Comparison of ENCODE assay signal across 30 mouse cellular contexts in the genomic region with DNA sequence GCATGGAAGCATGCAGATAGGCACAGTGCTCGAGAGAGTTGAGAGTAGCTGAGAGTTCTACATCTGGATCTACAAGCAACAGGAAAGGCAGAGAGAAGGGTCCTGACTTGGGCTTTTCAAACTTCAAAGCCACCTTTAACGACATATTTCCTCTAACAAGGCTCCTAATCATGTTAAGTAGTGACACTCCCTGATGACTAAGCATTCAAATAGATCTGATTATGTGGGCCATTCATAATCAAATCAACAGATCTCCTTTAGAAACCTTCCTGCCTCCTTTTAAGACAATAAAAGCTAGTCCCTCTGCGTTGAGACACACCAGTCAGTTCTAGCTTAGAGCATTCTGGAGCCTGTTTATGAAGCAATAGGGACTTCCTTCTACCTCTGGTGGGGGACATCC. TPM values are rescaled to one million over a fixed set of nuclear protein-coding genes. Genes with fewer than 3 reads are reported as not detected.
DNase-seq lines count a peak whose midpoint lies in the region; ATAC-seq and TF ChIP-seq lines count a peak whose summit lies in the region.
"Had no signal": no experiment of that assay in that cellular context is flagged by ENCODE, and none has a peak within 500 bp of the region (broad histone marks: within the 10 kb centered on the region; RNA-seq: fewer than 3 reads in every experiment).

No protein-coding gene starts in this region.

- H3K4me3 ChIP-seq in MEL (ENCODE audit: control insufficient read depth in 1 of 2, insufficient read depth in 1 of 2, low read depth in 2 of 2, low read length in 2 of 2): no peak overlapping the region
- no peak overlapping the region for H3K4me3 ChIP-seq in midbrain, embryonic 14.5 days (replicated peaks; ENCODE audit: low read depth, low read length)
- no peak overlapping the region for H3K4me3 ChIP-seq in intestine, embryonic 15.5 days (replicated peaks)
- no peak overlapping the region for H3K4me3 ChIP-seq in forebrain, embryonic 11.5 days (ENCODE audit: low read depth, low read length)
- H3K4me3 ChIP-seq: embryonic facial prominence, embryonic 12.5 days; forebrain, embryonic 10.5 days; gastrocnemius, adult 2 months; hindbrain, embryonic 10.5 days; limb, embryonic 12.5 days; liver, embryonic 15.5 days; midbrain, embryonic 10.5 days; neural tube, embryonic 12.5 days had no signal

- peak; percentile 3 for ATAC-seq in CD4-positive, CD25-positive, alpha-beta regulatory T cell, adult 4 months
- ATAC-seq in activated CD4-positive, CD25-positive, alpha-beta regulatory T cell, adult 4 months: peak; percentile 9
- no peak for ATAC-seq in midbrain, embryonic 14.5 days (ENCODE audit: low FRiP score, low TSS enrichment)
- no peak for ATAC-seq in intestine, embryonic 15.5 days
- no peak for ATAC-seq in forebrain, embryonic 11.5 days (replicated peaks; ENCODE audit: low FRiP score)
- ATAC-seq: forebrain, embryonic 16.5 days; hindbrain, embryonic 16.5 days; intestine, embryonic 16.5 days; midbrain, embryonic 16.5 days had no signal

- H3K4me1 ChIP-seq in MEL (ENCODE audit: control insufficient read depth in 1 of 2, insufficient read depth in 2 of 2, low read length in 2 of 2): peaks cover 6 to 7% of the 10 kb centered on the region in 2 experiments; a peak in 3 of 4 replicates
- H3K4me1 ChIP-seq in midbrain, embryonic 14.5 days (ENCODE audit: control insufficient read depth, insufficient read depth, low read length): no peaks in the 10 kb centered on the region
- no peaks in the 10 kb centered on the region for H3K4me1 ChIP-seq in intestine, embryonic 15.5 days (replicated peaks)
- H3K4me1 ChIP-seq in forebrain, embryonic 11.5 days (replicated peaks; ENCODE audit: control insufficient read depth, insufficient read depth, low read length): no peaks in the 10 kb centered on the region
- H3K4me1 ChIP-seq: embryonic facial prominence, embryonic 12.5 days; forebrain, embryonic 10.5 days; hindbrain, embryonic 10.5 days; limb, embryonic 12.5 days; liver, embryonic 15.5 days; midbrain, embryonic 10.5 days; neural tube, embryonic 12.5 days had no signal

- H3K9me3 ChIP-seq in MEL (replicated peaks; ENCODE audit: insufficient read depth, low read length): no peaks in the 10 kb centered on the region
- H3K9me3 ChIP-seq in midbrain, embryonic 14.5 days (ENCODE audit: control insufficient read depth, low read length): no peaks in the 10 kb centered on the region
- no peaks in the 10 kb centered on the region for H3K9me3 ChIP-seq in intestine, embryonic 15.5 days
- no peaks in the 10 kb centered on the region for H3K9me3 ChIP-seq in forebrain, embryonic 11.5 days (ENCODE audit: control insufficient read depth, low read length)
- H3K9me3 ChIP-seq: embryonic facial prominence, embryonic 12.5 days; forebrain, embryonic 10.5 days; hindbrain, embryonic 10.5 days; limb, embryonic 12.5 days; liver, embryonic 15.5 days; midbrain, embryonic 10.5 days; neural tube, embryonic 12.5 days had no signal

- peak; percentile 23 for DNase-seq in MEL (ENCODE audit: low read depth, low spot score)
- no peak for DNase-seq in midbrain, embryonic 14.5 days
- DNase-seq in forebrain, embryonic 11.5 days (ENCODE audit: low spot score): no peak
- DNase-seq: adrenal gland, postnatal 10 days; cerebellum, adult 11 months; cerebellum, adult 9-10 months; cerebellum, postnatal 36 days; embryo, embryonic 11 days; gastrocnemius, adult 2 months; gastrocnemius, postnatal 36 days; heart, postnatal 14 days; kidney, adult 8-10 months; kidney, postnatal 14 days; lung, embryonic 14.5 days; lung, postnatal 14 days had no signal

- no peak overlapping the region for H3K9ac ChIP-seq in MEL (ENCODE audit: control insufficient read depth, low read depth, low read length, poor library complexity, severe bottlenecking)
- H3K9ac ChIP-seq in midbrain, embryonic 14.5 days (replicated peaks; ENCODE audit: low read length): no peak overlapping the region
- no peak overlapping the region for H3K9ac ChIP-seq in intestine, embryonic 15.5 days
- H3K9ac ChIP-seq in forebrain, embryonic 11.5 days (ENCODE audit: low read length): no peak overlapping the region
- H3K9ac ChIP-seq: embryonic facial prominence, embryonic 12.5 days; limb, embryonic 12.5 days; liver, embryonic 15.5 days; lung, embryonic 14.5 days; neural tube, embryonic 12.5 days had no signal

- no peak for TF ChIP-seq POLR2A in MEL (IDR thresholded peaks at IDR 0.05; ENCODE audit: control insufficient read depth in 1 of 2, insufficient read depth in 1 of 2, low read depth in 1 of 2, low read length in 2 of 2, poor library complexity in 1 of 2)

- no peaks in the 10 kb centered on the region for H3K27me3 ChIP-seq in MEL (ENCODE audit: control insufficient read depth in 1 of 2, insufficient read depth in 2 of 2, low read length in 2 of 2)
- H3K27me3 ChIP-seq in midbrain, embryonic 14.5 days (ENCODE audit: control insufficient read depth, insufficient read depth, low read length): no peaks in the 10 kb centered on the region
- no peaks in the 10 kb centered on the region for H3K27me3 ChIP-seq in intestine, embryonic 15.5 days (replicated peaks)
- no peaks in the 10 kb centered on the region for H3K27me3 ChIP-seq in forebrain, embryonic 11.5 days (ENCODE audit: control insufficient read depth, insufficient read depth, low read length)
- H3K27me3 ChIP-seq: embryonic facial prominence, embryonic 12.5 days; limb, embryonic 12.5 days; liver, embryonic 15.5 days; neural tube, embryonic 12.5 days had no signal

- H3K79me2 ChIP-seq in MEL (ENCODE audit: control insufficient read depth, insufficient read depth, low read length, poor library complexity): no peaks in the 10 kb centered on the region

- peaks cover 0 to 17% of the 10 kb centered on the region in 2 experiments; a peak in 2 of 4 replicates for H3K36me3 ChIP-seq in MEL (ENCODE audit: control insufficient read depth in 1 of 2, insufficient read depth in 2 of 2, low read length in 2 of 2)
- H3K36me3 ChIP-seq in midbrain, embryonic 14.5 days (ENCODE audit: control insufficient read depth, insufficient read depth, low read length): no peaks in the 10 kb centered on the region
- no peaks in the 10 kb centered on the region for H3K36me3 ChIP-seq in intestine, embryonic 15.5 days
- H3K36me3 ChIP-seq in forebrain, embryonic 11.5 days (ENCODE audit: control insufficient read depth, insufficient read depth, low read length): no peaks in the 10 kb centered on the region
- H3K36me3 ChIP-seq: embryonic facial prominence, embryonic 12.5 days; forebrain, embryonic 10.5 days; hindbrain, embryonic 10.5 days; limb, embryonic 12.5 days; liver, embryonic 15.5 days; midbrain, embryonic 10.5 days; neural tube, embryonic 12.5 days had no signal

- H3K4me2 ChIP-seq in midbrain, embryonic 14.5 days (ENCODE audit: low read length): no peak overlapping the region
- no peak overlapping the region for H3K4me2 ChIP-seq in intestine, embryonic 15.5 days (replicated peaks)
- H3K4me2 ChIP-seq in forebrain, embryonic 11.5 days (ENCODE audit: low read depth, low read length, severe bottlenecking): no peak overlapping the region
- H3K4me2 ChIP-seq: embryonic facial prominence, embryonic 12.5 days; limb, embryonic 12.5 days; liver, embryonic 15.5 days; lung, embryonic 14.5 days; neural tube, embryonic 12.5 days had no signal

- no peak for TF ChIP-seq CTCF in MEL (IDR thresholded peaks at IDR 0.05 in 2 of 3, conservative IDR thresholded peaks at IDR 0.05 in 1 of 3; ENCODE audit: control insufficient read depth in 1 of 3, insufficient read depth in 1 of 3, low read depth in 2 of 3, low read length in 3 of 3, poor library complexity in 1 of 3, severe bottlenecking in 1 of 3)

- WGBS in midbrain, embryonic 14.5 days: 46% methylated on average over 3 of the region's 3 CpGs
- WGBS in intestine, embryonic 15.5 days: 54% methylated on average over 3 of the region's 3 CpGs
- WGBS in forebrain, embryonic 11.5 days: 51% methylated on average over 3 of the region's 3 CpGs

- H3K27ac ChIP-seq in MEL (ENCODE audit: control insufficient read depth, low read depth, low read length): no peak overlapping the region
- no peak overlapping the region for H3K27ac ChIP-seq in midbrain, embryonic 14.5 days (replicated peaks; ENCODE audit: low read depth, low read length)
- H3K27ac ChIP-seq in intestine, embryonic 15.5 days: no peak overlapping the region
- no peak overlapping the region for H3K27ac ChIP-seq in forebrain, embryonic 11.5 days (ENCODE audit: low read depth, low read length)
- H3K27ac ChIP-seq: embryonic facial prominence, embryonic 12.5 days; forebrain, embryonic 10.5 days; gastrocnemius, adult 2 months; hindbrain, embryonic 10.5 days; limb, embryonic 12.5 days; liver, embryonic 15.5 days; midbrain, embryonic 10.5 days; neural tube, embryonic 12.5 days had no signal

- no peak; a peak in 1 of 4 replicates for TF ChIP-seq EP300 in MEL (IDR thresholded peaks at IDR 0.05; ENCODE audit: low read depth in 1 of 2, low read length in 2 of 2)

- TF ChIP-seq RAD21 in MEL (IDR thresholded peaks at IDR 0.05; ENCODE audit: low read depth, low read length): no peak

TF ChIP-seq in MEL, 35 proteins besides CTCF, POLR2A, EP300 and RAD21:
- no peak for TF ChIP-seq UBTF (IDR thresholded peaks at IDR 0.05; ENCODE audit: borderline replicate concordance, insufficient read depth, low read depth, low read length)

RNA-seq across cellular contexts. Expression of a gene that starts 16.2 kb away (rescaled TPM):
- 100 to 1,000 TPM; 365 to 377 TPM for polyA plus RNA-seq in CD4-positive, CD25-positive, alpha-beta regulatory T cell, adult 4 months (2017; shearing (Covaris generic))
- 1.5 and 4.0 TPM in 2 replicates for total RNA-seq in MEL (2012; rRNA removed)
- 1 to 10 TPM in 1 of 2 experiments, not detected in 1; 2.8 TPM for polyA plus RNA-seq in MEL (2012; ENCODE audit: insufficient read depth in 1 of 2, insufficient read length in 2 of 2, low read depth in 1 of 2, low replicate concordance in 2 of 2, missing spikeins in 1 of 2)
- polyA plus RNA-seq in activated CD4-positive, CD25-positive, alpha-beta regulatory T cell, adult 4 months (2017; shearing (Covaris generic)): 100 to 1,000 TPM; 282 to 347 TPM
- 1.8 and 1.9 TPM in 2 replicates for polyA plus RNA-seq in midbrain, embryonic 14.5 days (2014; fragmentation: Nextera tagmentation; extraction: Ambion mirVana)
- polyA plus RNA-seq in intestine, embryonic 15.5 days (2015; fragmentation: Nextera tagmentation; extraction: Ambion mirVana): 1.6 and 1.7 TPM in 2 replicates
- 0.20 TPM in 1 of 2 replicates, not detected in the other for polyA plus RNA-seq in forebrain, embryonic 11.5 days (2014; fragmentation: Nextera tagmentation; extraction: Ambion mirVana)
- polyA plus RNA-seq: C2C12 had no signal

Comparison
In these comparisons a context has a peak if more than half of its experiments do, and no peak if none do; other contexts are left out.
1. ATAC-seq: peak in CD4-positive, CD25-positive, alpha-beta regulatory T cell, adult 4 months (single experiment) and activated CD4-positive, CD25-positive, alpha-beta regulatory T cell, adult 4 months (single experiment); none in midbrain, embryonic 14.5 days (single experiment), intestine, embryonic 15.5 days (single experiment) and forebrain, embryonic 11.5 days (single experiment).
2. RNA of a gene that starts 16.2 kb away (polyA plus RNA-seq): 365 to 377 TPM in CD4-positive, CD25-positive, alpha-beta regulatory T cell, adult 4 months and 282 to 347 TPM in activated CD4-positive, CD25-positive, alpha-beta regulatory T cell, adult 4 months; 2.8 TPM in MEL, 1.8 to 1.9 TPM in midbrain, embryonic 14.5 days, 1.6 to 1.7 TPM in intestine, embryonic 15.5 days and 0.20 TPM in forebrain, embryonic 11.5 days; every median in the first group is over 10 times any median in the second.